Mouse (Mus musculus): Measurements from ENCODE around the gene Metrn.

- TF ChIP-seq POLR2A (IDR thresholded peaks at IDR 0.05; ENCODE audit: insufficient read depth, low read depth, low read length) (no peak), CTCF (IDR thresholded peaks at IDR 0.05) (no peak)
Observed at GRCm38 (mm10) chr17:25830806-25831431, 34.0 kb upstream of the Metrn start.

Measured in heart, adult 2 months (tissue).